Mouse (Mus musculus) frontal cortex, postnatal 36 days (tissue): ENCODE data around the gene Uqcc3.
"Not testable (repeated sequence)": the region's sequence is repeated elsewhere in the genome, so short reads cannot be mapped to it uniquely, and the experiment has no call there.

ENCODE experiments used
- DNase-seq, 2 experiments: peaks; one replicate each; pipeline ENCODE4 v3.0.0; 2022; ENCODE audit warnings: low spot score in 2 of 2

The Uqcc3 gene

GRCm38 (mm10) chr19:8880311-8881033, at the start of gene Uqcc3:
TSS of gene Uqcc3 (minus strand) at chr19:8880923.
- DNase-seq = peak; percentile 86 to 89

DNA sequence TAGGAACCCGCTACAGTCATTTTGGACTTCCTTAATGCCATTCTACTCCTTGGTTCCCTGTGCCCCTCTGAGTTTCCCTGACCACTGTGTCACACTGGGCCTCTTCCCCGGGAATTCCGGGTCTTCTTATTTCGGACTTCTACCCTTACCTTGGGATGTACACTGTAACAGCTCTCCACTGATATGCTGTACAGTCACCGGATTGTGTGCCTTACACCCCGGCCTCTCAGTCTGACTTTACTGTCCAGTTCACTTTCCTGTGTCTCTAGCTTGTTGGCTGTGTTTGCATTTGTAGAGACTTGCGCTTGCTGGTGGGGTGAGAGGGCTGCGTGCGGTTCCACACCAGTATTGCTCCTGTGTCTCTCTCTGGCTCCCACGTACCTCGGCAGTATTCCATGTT, 49.4 kb upstream of the Uqcc3 start:
- DNase-seq = no peak

- peak in 1 of 2 experiments; percentile 61 for DNase-seq
Observed at GRCm38 (mm10) chr19:8929224-8930088, 48.7 kb upstream of the Uqcc3 start, which contains the start of the genes Rom1 and Eml3. TSS of gene Rom1 (minus strand) at chr19:8929356. TSS of gene Eml3 (plus strand) at chr19:8929552.

DNA sequence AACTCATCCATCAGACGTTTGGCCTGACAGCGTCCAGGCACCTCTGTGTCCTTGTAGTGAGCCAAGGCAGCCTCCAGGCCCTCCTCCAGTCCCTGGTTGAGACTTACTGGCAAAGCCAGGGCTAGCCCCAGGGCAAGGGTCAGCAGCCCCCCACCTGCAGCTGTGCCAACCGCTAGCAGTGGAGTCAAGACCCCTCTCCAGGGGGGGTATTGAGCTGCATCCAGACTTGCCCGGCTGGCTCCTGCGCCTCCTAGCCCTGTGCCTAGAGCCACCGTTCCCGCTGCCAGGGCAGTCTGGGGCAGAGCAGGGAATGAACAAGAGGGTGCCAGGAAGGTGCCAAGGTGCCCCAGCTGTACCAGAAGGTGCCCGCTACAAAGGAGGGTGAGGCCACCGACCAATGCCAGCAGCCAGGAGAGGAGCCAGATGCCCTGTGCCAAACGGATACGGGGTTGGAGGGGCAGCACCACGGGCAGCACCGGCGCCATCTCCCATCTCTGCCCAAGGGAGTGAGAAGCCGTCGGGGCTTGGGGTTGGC, 48.0 kb upstream of the Uqcc3 start:
- no peak for DNase-seq

GRCm38 (mm10) chr19:8927891-8928525, 47.3 kb upstream of the Uqcc3 start:
- no peak for DNase-seq

GRCm38 (mm10) chr19:8926766-8927165, 46.0 kb upstream of the Uqcc3 start:
- DNase-seq = no peak

GRCm38 (mm10) chr19:8921741-8922140, 41.0 kb upstream of the Uqcc3 start:
- DNase-seq = no peak

DNA sequence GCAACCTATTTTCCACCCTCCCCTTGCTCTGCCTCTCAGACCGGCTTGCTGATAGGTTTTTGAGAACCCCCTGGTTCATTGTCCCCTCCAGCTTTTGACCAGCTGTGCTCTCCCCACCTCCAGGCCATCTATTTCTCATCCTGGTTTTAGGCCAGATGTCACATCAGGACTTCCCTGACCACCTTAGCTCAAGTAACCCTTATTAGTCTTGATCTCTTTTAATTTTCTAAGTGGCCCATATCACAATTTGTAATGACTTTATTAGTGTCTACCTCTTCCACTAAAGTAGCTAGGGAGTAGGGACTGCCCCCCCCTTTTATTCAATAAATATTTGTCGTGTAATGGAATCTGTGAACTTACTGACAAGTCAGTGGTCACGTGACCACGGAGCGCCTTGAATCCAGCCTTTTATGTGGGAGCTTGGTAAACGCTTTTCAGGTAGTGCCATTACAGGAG, 40.1 kb upstream of the Uqcc3 start:
- no peak for DNase-seq

- DNase-seq = peak; percentile 94 to 96
Observed at GRCm38 (mm10) chr19:8920073-8920736, 39.5 kb upstream of the Uqcc3 start, which contains the start of gene B3gat3. TSS of gene B3gat3 (plus strand) at chr19:8920374.

GRCm38 (mm10) chr19:8919684-8920072, 39.0 kb upstream of the Uqcc3 start:
- DNase-seq = no peak

DNA sequence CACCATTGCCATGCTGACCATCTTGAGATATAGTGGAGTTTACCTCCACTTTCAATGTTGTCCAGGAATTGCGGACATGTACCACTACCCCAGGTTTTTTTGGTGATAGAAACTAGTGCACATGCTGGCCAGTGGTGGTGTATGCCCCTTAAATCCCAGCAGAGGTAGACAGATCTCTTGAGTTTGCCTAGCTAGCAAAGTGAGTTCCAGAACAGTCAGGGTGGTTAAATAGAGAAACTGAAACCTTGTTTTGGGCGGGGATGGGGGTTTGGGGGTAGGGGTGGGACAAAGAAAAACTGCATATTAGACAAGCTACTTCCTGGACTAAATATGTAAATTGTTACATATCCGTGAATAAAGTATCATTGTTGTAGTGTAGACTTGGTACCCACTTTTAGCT, 38.3 kb upstream of the Uqcc3 start:
- no peak for DNase-seq

DNA sequence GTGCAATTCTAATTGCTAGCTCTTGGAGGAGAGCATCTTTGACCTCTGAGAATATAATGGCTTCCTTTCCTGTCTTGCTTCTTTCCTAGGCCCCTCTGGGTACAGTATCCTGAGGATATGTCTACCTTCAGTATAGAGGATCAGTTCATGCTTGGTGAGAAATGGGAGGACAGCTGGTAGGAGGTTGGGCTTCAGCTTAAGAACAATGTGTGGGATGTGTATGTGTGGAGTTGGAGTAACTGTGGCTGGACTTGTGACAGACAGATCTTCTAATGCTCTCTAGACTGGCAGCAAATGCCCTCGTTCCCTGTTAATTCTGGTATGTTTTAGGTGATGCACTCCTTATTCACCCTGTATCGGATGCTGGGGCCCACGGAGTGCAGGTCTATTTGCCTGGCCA, 33.5 kb upstream of the Uqcc3 start:
- no peak for DNase-seq

- peak in 1 of 2 experiments; percentile 71 for DNase-seq
Observed at GRCm38 (mm10) chr19:8911810-8912209, 31.1 kb upstream of the Uqcc3 start.

DNA sequence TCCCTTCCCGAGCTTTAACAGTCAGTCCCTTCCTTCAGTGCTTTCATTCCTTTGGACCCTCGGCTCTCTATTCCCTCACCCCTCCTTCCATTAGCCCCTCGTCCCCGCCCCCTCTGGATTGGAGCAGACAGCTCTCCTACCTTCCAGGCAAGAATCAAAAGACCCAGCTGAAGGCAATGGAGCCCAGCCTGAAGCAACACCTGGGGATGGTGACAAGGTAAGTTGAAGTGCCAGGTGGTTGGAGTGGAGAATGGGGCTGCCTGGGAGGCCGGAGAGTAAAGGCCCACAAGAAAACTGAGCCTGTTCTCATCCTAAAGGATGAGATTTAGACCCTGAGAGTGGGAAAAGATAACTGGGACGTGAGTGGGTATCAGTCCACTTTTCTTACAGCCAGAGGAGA, 27.8 kb upstream of the Uqcc3 start:
- no peak for DNase-seq

- DNase-seq = no peak
Observed at GRCm38 (mm10) chr19:8903412-8903811, 22.7 kb upstream of the Uqcc3 start.

DNA sequence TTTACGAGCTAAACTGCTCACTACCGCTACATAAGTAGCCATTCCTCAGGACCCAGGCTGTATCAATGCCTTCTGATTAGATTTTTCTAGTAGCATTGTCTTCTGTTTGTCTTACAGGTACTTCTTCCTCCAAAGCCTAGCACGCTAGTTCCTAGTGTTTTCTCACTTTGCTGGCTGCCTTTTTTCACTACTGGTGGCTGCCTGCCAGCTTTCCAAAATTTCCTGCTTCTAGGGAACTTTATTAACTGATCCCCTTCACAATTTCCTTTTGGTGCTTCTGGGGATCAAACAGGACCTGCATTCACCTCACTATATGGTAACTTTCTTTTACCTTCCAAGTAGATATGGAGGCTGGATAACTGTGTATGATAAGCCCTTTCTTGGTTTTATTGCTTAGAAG, 18.4 kb upstream of the Uqcc3 start:
- DNase-seq = no peak

GRCm38 (mm10) chr19:8898576-8898975, 17.9 kb upstream of the Uqcc3 start:
- DNase-seq = no peak

DNA sequence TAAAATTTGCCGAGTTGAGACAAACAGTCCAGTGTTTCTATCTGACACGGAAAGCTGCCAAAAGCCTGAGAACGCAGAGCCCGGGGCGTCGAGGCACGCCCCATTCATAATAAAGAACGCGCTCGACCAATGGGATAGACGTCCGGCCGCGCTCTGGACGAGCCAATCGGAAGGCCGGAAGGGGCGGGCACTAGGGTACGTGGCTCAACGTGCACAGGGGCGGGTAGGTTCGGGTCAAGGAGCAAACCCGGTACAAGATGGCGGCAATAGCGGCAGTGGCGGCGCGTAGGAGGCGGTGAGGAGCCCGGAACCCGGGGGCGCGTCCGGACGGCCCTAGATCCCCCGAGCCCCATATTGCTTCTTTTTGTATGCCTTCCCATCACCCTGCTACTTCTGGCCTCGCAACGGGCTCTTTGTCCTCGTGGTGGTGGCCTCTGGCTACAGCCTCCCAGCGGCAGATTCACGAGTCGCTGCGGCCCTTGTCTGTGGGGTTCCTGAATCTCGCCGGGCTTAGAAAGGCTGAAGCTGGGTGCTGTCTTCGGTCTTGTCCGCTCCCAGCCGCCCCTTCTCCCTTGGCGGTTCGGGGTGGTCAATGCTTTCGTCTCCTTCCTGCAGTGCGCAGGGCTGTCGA, 17.3 kb upstream of the Uqcc3 start, which contains the start of gene Ganab:
TSS of gene Ganab (plus strand) at position 207 of the 631 bp plus-strand sequence.
- DNase-seq = peak; percentile 96 to 97

GRCm38 (mm10) chr19:8897211-8897864, 16.6 kb upstream of the Uqcc3 start:
- peak; percentile 35 to 42 for DNase-seq

GRCm38 (mm10) chr19:8896231-8896630, 15.5 kb upstream of the Uqcc3 start:
- not testable (repeated sequence) for DNase-seq
